Mouse (Mus musculus): Measurements from ENCODE around the gene H2al1f. TPM values are rescaled to one million over a fixed set of nuclear protein-coding genes. Genes with fewer than 3 reads are reported as not detected.

H2al1f gene
- total RNA-seq, 2 experiments from 2014 or later = not detected

DNA sequence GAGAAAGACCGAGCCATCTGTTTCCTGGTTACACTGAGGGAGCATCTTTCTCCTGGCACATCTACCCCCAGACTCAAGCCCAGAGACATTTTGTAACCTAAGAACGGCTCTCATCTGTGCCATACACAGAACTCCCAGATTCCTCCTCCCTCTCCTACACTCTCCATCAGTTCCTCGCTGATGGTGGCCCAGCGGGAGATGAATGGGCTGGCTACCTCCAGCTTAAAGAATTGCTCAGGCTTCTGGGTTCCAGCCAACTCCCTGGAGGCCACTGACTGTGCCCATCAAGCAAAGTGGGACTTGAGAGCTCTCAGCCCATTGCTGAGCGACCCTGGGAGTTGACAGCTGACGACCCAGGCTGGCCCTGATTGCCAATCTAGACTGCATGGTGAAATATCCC, 48.9 kb downstream of the H2al1f start:
- no peak for ATAC-seq (replicated peaks; ENCODE audit: low FRiP score, poor library complexity, severe bottlenecking)

Other genes with a start within 250 kb of the H2al1f start
- gene H2al1a, start 15.9 kb upstream of the H2al1f start, total RNA-seq (2015; ENCODE audit: low replicate concordance) = not detected in 2 replicates
- gene H2al1a, start 15.9 kb upstream of the H2al1f start, total RNA-seq (2017; ENCODE audit: low replicate concordance) = not detected in 2 replicates
- not detected in 2 replicates for gene H2al1b, start 12.7 kb upstream of the H2al1f start, total RNA-seq (2015; ENCODE audit: low replicate concordance)
- 3.3 TPM in 1 of 2 replicates, not detected in the other for gene H2al1b, start 12.7 kb upstream of the H2al1f start, total RNA-seq (2017; ENCODE audit: low replicate concordance)
- not detected in 2 replicates for gene H2al1c, start 9.5 kb upstream of the H2al1f start, total RNA-seq (2015; ENCODE audit: low replicate concordance)
- not detected in 2 replicates for gene H2al1c, start 9.5 kb upstream of the H2al1f start, total RNA-seq (2017; ENCODE audit: low replicate concordance)
- gene H2al1d, start 6.3 kb upstream of the H2al1f start, total RNA-seq (2015; ENCODE audit: low replicate concordance) = not detected in 2 replicates
- not detected in 2 replicates for gene H2al1d, start 6.3 kb upstream of the H2al1f start, total RNA-seq (2017; ENCODE audit: low replicate concordance)
- not detected in 2 replicates for gene H2al1e, start 3.2 kb upstream of the H2al1f start, total RNA-seq (2015; ENCODE audit: low replicate concordance)
- not detected in 2 replicates for gene H2al1e, start 3.2 kb upstream of the H2al1f start, total RNA-seq (2017; ENCODE audit: low replicate concordance)
- not detected in 2 replicates for gene H2al1g, start 3.1 kb downstream of the H2al1f start, total RNA-seq (2015; ENCODE audit: low replicate concordance)
- not detected in 2 replicates for gene H2al1g, start 3.1 kb downstream of the H2al1f start, total RNA-seq (2017; ENCODE audit: low replicate concordance)
- not detected in 2 replicates for gene H2al1h, start 6.3 kb downstream of the H2al1f start, total RNA-seq (2015; ENCODE audit: low replicate concordance)
- gene H2al1h, start 6.3 kb downstream of the H2al1f start, total RNA-seq (2017; ENCODE audit: low replicate concordance) = not detected in 2 replicates
- not detected in 2 replicates for gene H2al1i, start 9.5 kb downstream of the H2al1f start, total RNA-seq (2015; ENCODE audit: low replicate concordance)
- not detected in 2 replicates for gene H2al1i, start 9.5 kb downstream of the H2al1f start, total RNA-seq (2017; ENCODE audit: low replicate concordance)
- not detected in 2 replicates for gene H2al1j, start 12.7 kb downstream of the H2al1f start, total RNA-seq (2015; ENCODE audit: low replicate concordance)
- gene H2al1j, start 12.7 kb downstream of the H2al1f start, total RNA-seq (2017; ENCODE audit: low replicate concordance) = not detected in 2 replicates

Data from erythroblast, adult 5-6 weeks (primary cell).